Mouse (Mus musculus) ES-E14 (cell line): Measurements from ENCODE around the gene Ccdc87. TPM values are rescaled to one million over a fixed set of nuclear protein-coding genes. Genes with fewer than 3 reads are reported as not detected.

Source experiments
- DNase-seq: peaks from one replicate; pipeline ENCODE4 v3.0.0-alpha.2; 2013; ENCODE audit warnings: low read depth, low spot score
- H3K27ac ChIP-seq: 2 replicates; pipeline ENCODE4 v1.5.1; 2012; ENCODE audit warnings: low read depth, mild to moderate bottlenecking, low read length, moderate library complexity, mixed read lengths; ENCODE audit not compliant: poor library complexity, insufficient read depth, severe bottlenecking
- H3K36me3 ChIP-seq: 2 replicates; pipeline ENCODE4 v1.6.1; 2012; ENCODE audit warnings: mild to moderate bottlenecking, low read length, moderate library complexity, mixed read lengths; ENCODE audit not compliant: control insufficient read depth, poor library complexity, insufficient read depth, severe bottlenecking
- H3K4me1 ChIP-seq, 2 experiments: fragments of 150-350 bp in 1 of 2; sonication (generic) in 1 of 2; 2 replicates each; pipeline ENCODE4 v1.6.1; 2012; ENCODE audit warnings: low read length in 2 of 2, mild to moderate bottlenecking in 1 of 2, mixed read lengths in 1 of 2; ENCODE audit not compliant: control insufficient read depth in 2 of 2, insufficient read depth in 2 of 2, poor library complexity in 1 of 2
- H3K4me3 ChIP-seq, 2 experiments: fragments of 150-350 bp in 1 of 2; sonication (generic) in 1 of 2; 2 replicates each; pipeline ENCODE4 v1.5.1; 2012; ENCODE audit warnings: low read length in 2 of 2, low read depth in 1 of 2, mild to moderate bottlenecking in 1 of 2, mixed read lengths in 1 of 2; ENCODE audit not compliant: insufficient read depth in 1 of 2, poor library complexity in 1 of 2, severe bottlenecking in 1 of 2
- H3K9ac ChIP-seq: 2 replicates; pipeline ENCODE4 v1.6.1; 2012; ENCODE audit warnings: low read depth, mild to moderate bottlenecking, low read length, mixed read lengths; ENCODE audit not compliant: poor library complexity, insufficient read depth, severe bottlenecking
- H3K9me3 ChIP-seq: fragments of 150-350 bp; sonication (generic); 2 replicates; pipeline ENCODE4 v1.6.1; 2012; ENCODE audit warnings: low read depth, mild to moderate bottlenecking, low read length; ENCODE audit not compliant: control insufficient read depth, insufficient read depth
- CHD2 ChIP-seq: IDR thresholded peaks from 2 replicates; pipeline ENCODE4 v1.6.1; 2014; ENCODE audit warnings: mild to moderate bottlenecking, low read depth, low read length, inconsistent platforms
- HCFC1 ChIP-seq: IDR thresholded peaks from 2 replicates; pipeline ENCODE4 v1.6.1; 2012; ENCODE audit warnings: low read length, inconsistent platforms, borderline replicate concordance; ENCODE audit not compliant: insufficient read depth
- MAFK ChIP-seq: IDR thresholded peaks from 2 replicates; pipeline ENCODE4 v1.6.1; 2014; ENCODE audit warnings: mild to moderate bottlenecking, low read depth, low read length, inconsistent platforms; ENCODE audit not compliant: insufficient read depth
- ZC3H11A ChIP-seq: IDR thresholded peaks from 2 replicates; pipeline ENCODE4 v1.6.1; 2012; ENCODE audit warnings: low read depth, mild to moderate bottlenecking, inconsistent platforms, low read length, borderline replicate concordance
- ZNF384 ChIP-seq: IDR thresholded peaks from 2 replicates; pipeline ENCODE4 v1.6.1; 2012; ENCODE audit warnings: low read depth, low read length, inconsistent platforms
- in situ Hi-C, 2 experiments: fragments of 600-800 bp; cut with MboI; formaldehyde crosslinking; loops; one replicate each; pipeline ENCODE4 v1.15.1; 2025; ENCODE audit warnings: low sequenced_read_pairs in 2 of 2, inconsistent platforms in 1 of 2; ENCODE audit not compliant: unreplicated experiment in 2 of 2
- total RNA-seq: library from RNA; depleted of rRNA; stranded (reverse); fragments of 300-350 nt; gene quantifications from 2 replicates; pipeline ENCODE4 v1.2.3, GENCODE M21; 2012

The Ccdc87 gene
- total RNA-seq, 1 experiment: 0.13 TPM

GRCm38 (mm10) chr19:4876755-4877154, 37.6 kb downstream of the Ccdc87 start:
- DNase-seq: no peak
- no peak overlapping the region for H3K27ac ChIP-seq
- in situ Hi-C loops: no loop called here
- peaks cover 2 to 22% of the 10 kb centered on the region in 2 experiments; a peak in 3 of 4 replicates for H3K4me1 ChIP-seq
- no peaks in the 10 kb centered on the region for H3K9me3 ChIP-seq
- TF ChIP-seq HCFC1: no peak
- TF ChIP-seq MAFK: peak; percentile 39; the same call in 1 of the 2 replicates
- H3K36me3 ChIP-seq: no peaks in the 10 kb centered on the region
- no peak overlapping the region for H3K9ac ChIP-seq
- H3K4me3 ChIP-seq: no peak overlapping the region

GRCm38 (mm10) chr19:4877785-4878184, 38.6 kb downstream of the Ccdc87 start, which contains the start of gene Actn3:
Gene Actn3, minus strand, starts transcription at chr19:4877909.
- TF ChIP-seq HCFC1 (no peak), ZC3H11A (no peak), MAFK (no peak), ZNF384 (no peak)
- peak within 1 kb of the TSS; percentile 14; the same call in 1 of the 2 replicates for H3K27ac ChIP-seq
- peaks cover 2 to 22% of the 10 kb centered on the region in 2 experiments; a peak in 3 of 4 replicates for H3K4me1 ChIP-seq
- peaks cover 2% of the 10 kb centered on the region; the same call in 1 of the 2 replicates for H3K36me3 ChIP-seq
- H3K9me3 ChIP-seq: no peaks in the 10 kb centered on the region
- peak within 1 kb of the TSS; percentile 92 to 99 for H3K4me3 ChIP-seq
- in situ Hi-C loops: no loop called here
- DNase-seq: no peak
- H3K9ac ChIP-seq: peak within 1 kb of the TSS; percentile 92

- Histone ChIP-seq H3K9ac (peak within 1 kb of the TSS; percentile 92), H3K27ac (peak within 1 kb of the TSS; percentile 14; the same call in 1 of the 2 replicates), H3K9me3 (no peaks in the 10 kb centered on the region), H3K4me3 (peak within 1 kb of the TSS; percentile 92 to 99), H3K36me3 (peaks cover 2% of the 10 kb centered on the region; the same call in 1 of the 2 replicates), H3K4me1 (peaks cover 2 to 22% of the 10 kb centered on the region in 2 experiments; a peak in 3 of 4 replicates)
- DNase-seq: peak; percentile 94
- TF ChIP-seq CHD2 (peak; percentile 83), ZNF384 (no peak), MAFK (no peak)
- in situ Hi-C loops: no loop called here
These were observed 39.5 kb downstream of the Ccdc87 start, which contains the start of gene Zdhhc24 for GRCm38 (mm10) chr19:4878405-4879323. Gene Zdhhc24, plus strand, starts transcription at chr19:4878668.

GRCm38 (mm10) chr19:4879324-4879703, 40.1 kb downstream of the Ccdc87 start:
- Histone ChIP-seq H3K27ac (no peak overlapping the region), H3K4me3 (peak overlapping the region; percentile 92 to 99), H3K9ac (peak overlapping the region; percentile 55; the same call in 1 of the 2 replicates), H3K4me1 (peaks cover 2 to 22% of the 10 kb centered on the region in 2 experiments; a peak in 3 of 4 replicates), H3K9me3 (no peaks in the 10 kb centered on the region), H3K36me3 (peaks cover 4% of the 10 kb centered on the region; the same call in 1 of the 2 replicates)
- in situ Hi-C loops: no loop called here
- no peak for DNase-seq
- TF ChIP-seq ZC3H11A (no peak), HCFC1 (no peak), CHD2 (no peak), ZNF384 (no peak), MAFK (no peak)
